Mouse (Mus musculus): ENCODE measurements at regions not wholly inside any gene's neighbourhood (a gene's known extent, or its start where the extent isn't known, plus 50 kb on each side); places are given as distances from the start of the nearest gene placed in this dataset.

DNA sequence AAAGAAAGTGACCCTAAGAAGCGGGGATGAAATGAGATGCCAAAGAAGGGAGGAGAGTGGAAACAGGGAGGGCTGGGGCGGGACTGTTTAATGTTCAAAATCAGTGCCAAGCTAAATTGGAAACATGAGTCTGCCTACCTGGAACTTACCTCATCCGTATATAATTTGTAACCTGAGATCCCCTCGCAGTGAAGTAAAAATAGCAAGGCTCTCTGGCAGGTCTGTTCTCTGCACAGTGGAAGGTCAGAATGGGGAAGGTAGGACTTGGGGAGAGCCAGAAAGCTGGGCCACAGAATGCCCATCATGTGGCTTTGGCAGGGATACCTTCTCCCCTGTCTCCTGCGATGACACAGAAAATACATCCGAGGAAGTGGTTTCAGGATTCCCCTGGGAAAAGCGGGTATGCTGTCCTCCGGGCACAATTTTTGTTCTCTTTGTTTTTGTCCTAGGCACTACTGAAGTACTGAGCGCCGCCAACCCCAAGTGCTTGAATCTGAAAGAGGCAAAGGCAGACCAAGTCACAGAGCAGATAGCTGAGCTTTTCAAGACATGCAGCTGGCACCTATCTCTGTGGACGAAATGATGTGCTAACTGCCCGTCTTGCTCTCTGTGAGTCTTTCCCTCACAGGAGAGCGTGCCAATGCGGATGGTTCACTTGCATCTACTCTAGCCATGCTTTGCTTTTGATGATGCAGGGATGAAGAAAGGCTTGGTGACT lies 623.2 kb upstream of the Mpdz start:
- TF ChIP-seq POLR2A (IDR thresholded peaks at IDR 0.05; ENCODE audit: insufficient read depth, low read depth, low read length) (no peak), CTCF (IDR thresholded peaks at IDR 0.05; ENCODE audit: insufficient read depth, low read depth, low read length) (no peak)

All from olfactory bulb, adult 2 months (tissue).